Mouse (Mus musculus) spleen, adult 2 months (tissue): ENCODE measurements around the gene Doc2g.

Experiments
- CTCF ChIP-seq: fragments of 200-500 bp; IDR thresholded peaks from 2 replicates; pipeline ENCODE4 v1.5.1; 2011; ENCODE audit warnings: mild to moderate bottlenecking, inconsistent platforms; ENCODE audit not compliant: insufficient read depth, insufficient read length, insufficient replicate concordance; ENCODE audit errors: extremely low read depth
- POLR2A ChIP-seq: fragments of 200-500 bp; IDR thresholded peaks from 2 replicates; pipeline ENCODE4 v1.6.1; 2011; ENCODE audit warnings: low read depth, low read length, inconsistent platforms

DNA sequence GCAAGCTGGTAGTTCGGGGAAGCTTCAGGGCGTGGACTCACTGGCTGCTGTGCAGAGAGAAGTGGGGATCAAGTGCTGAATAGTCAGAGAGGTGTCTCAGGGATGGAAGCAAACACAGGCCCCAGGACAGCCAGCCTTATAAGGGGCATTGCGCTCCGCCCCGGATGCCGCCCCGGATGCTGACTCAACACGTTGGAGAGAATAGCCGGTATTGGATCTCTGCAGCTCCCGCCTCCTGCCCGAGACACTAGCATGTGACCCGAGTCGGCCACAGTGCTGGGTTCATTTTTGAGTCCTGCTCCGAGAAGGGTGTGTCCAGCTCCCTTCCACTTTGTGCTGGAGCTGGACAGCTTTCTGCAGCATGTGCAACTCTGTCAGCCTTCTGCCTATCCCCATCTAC lies 39.0 kb downstream of the Doc2g start:
- no peak for TF ChIP-seq CTCF
- no peak for TF ChIP-seq POLR2A
